Mouse (Mus musculus) urinary bladder, postnatal 14 days (tissue): ENCODE data around the gene Vps52.

Experiments
- DNase-seq: peaks from one replicate; pipeline ENCODE4 v3.0.0; 2021; ENCODE audit warnings: low spot score

The Vps52 gene

DNA sequence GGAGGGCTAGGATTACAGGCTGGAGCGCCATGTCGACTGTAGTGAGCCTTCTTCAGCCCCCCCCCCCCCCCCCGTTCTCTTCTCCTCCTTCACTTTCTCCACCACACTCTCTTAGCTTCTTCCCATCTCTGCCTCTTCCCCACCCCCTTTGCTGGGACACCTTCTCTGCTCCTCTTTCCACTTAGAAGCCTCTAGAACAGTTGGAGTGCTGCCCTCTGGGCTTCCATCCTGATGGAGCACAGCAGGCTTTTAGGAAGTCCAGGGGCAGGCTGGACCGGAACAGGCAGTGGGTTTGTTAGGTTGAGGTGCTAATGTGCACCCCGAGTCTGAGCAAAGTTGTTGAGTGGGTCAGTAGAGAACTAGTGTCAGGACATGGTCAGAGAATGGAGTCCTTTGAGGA, 54.5 kb downstream of the Vps52 start:
- no peak for DNase-seq

GRCm38 (mm10) chr17:34013436-34013835, 57.8 kb downstream of the Vps52 start:
- DNase-seq, result no peak
